Mouse (Mus musculus) midbrain, embryonic 10.5 days (tissue): ENCODE results near the gene Cplane1. TPM values are rescaled to one million over a fixed set of nuclear protein-coding genes. Genes with fewer than 3 reads are reported as not detected.
"Not testable (repeated sequence)": the region's sequence is repeated elsewhere in the genome, so short reads cannot be mapped to it uniquely, and the experiment has no call there.

ENCODE experiments used
- DNase-seq: peaks from one replicate; pipeline ENCODE4 v3.0.0-alpha.2; 2017; ENCODE audit warnings: low spot score
- H3K27ac ChIP-seq: fragments of 300-500 bp; sonication (generic); replicated peaks from 2 replicates; pipeline ENCODE4 v1.5.1; 2016; ENCODE audit warnings: mild to moderate bottlenecking
- H3K27me3 ChIP-seq: fragments of 300-500 bp; sonication (generic); 2 replicates; pipeline ENCODE4 v1.6.1; 2016; ENCODE audit warnings: low read depth, mild to moderate bottlenecking; ENCODE audit not compliant: poor library complexity, severe bottlenecking
- H3K36me3 ChIP-seq: fragments of 300-500 bp; sonication (generic); 2 replicates; pipeline ENCODE4 v1.6.1; 2016; ENCODE audit warnings: mild to moderate bottlenecking, moderate library complexity
- H3K4me1 ChIP-seq: fragments of 300-500 bp; sonication (generic); 2 replicates; pipeline ENCODE4 v1.6.1; 2016
- H3K4me3 ChIP-seq: fragments of 300-500 bp; sonication (generic); 2 replicates; pipeline ENCODE4 v1.5.1; 2016; ENCODE audit warnings: mild to moderate bottlenecking, moderate library complexity
- H3K9me3 ChIP-seq: fragments of 300-500 bp; sonication (generic); replicated peaks from 2 replicates; pipeline ENCODE4 v1.6.1; 2016; ENCODE audit warnings: mild to moderate bottlenecking
- WGBS: fragments of 180-500 bp; shearing (Covaris S2); methylation state at CpG from one replicate; pipeline ENCODE4 v1.1.7; 2016; 5-methylcytosine and 5-hydroxymethylcytosine counted together
- polyA plus RNA-seq: library from polyadenylated mRNA; unstranded; fragments of >200 nt; fragmentation: Nextera tagmentation; extraction: Ambion mirVana; gene quantifications from 2 replicates; pipeline ENCODE4 v1.2.1, GENCODE M21; 2016

The Cplane1 gene
- polyA plus RNA-seq: 8.4 and 9.2 TPM in 2 replicates

DNA sequence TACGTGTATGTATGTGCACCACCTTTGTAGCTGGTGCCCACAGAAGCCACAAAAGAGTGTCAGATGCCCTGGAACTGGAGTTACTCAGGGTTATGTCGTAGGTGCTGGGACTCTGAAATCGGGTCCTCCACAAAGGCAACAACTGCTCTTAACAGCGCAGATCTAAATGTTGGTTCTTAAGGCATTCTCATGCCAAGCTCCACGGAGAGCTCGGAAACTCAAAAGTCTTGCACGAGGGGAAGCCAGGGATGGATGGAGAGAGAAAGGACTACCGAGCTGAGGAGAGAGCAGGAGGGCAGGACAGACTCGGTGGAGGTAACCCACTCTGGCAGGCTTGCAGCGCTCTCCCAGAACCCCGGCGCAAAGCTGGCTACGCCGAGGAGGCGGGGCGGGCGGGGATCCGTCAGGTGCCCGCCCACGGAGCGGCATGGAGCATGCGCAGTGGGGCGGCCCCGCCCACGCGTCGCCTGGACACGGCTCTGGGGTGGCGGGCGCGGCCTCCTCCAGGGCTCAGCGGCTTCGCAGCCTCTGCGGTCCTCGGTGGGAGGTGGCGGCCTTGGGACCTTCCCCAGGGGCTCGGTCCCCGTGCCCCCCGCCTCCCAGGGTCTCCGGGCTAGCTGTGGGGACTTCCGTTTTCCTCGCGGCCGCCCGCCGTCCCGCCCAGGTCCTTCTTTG lies at the start of gene Cplane1:
Gene Cplane1, plus strand, starts transcription at position 516 of the 675 bp plus-strand sequence.
- Histone ChIP-seq H3K36me3 (peaks cover 30% of the 10 kb centered on the region), H3K4me3 (peak within 1 kb of the TSS; percentile 92), H3K9me3 (no peaks in the 10 kb centered on the region), H3K27me3 (no peaks in the 10 kb centered on the region), H3K27ac (peak within 1 kb of the TSS; percentile 97), H3K4me1 (peaks cover 14% of the 10 kb centered on the region)
- under 1% methylated on average over 33 of the region's 47 CpGs for WGBS
- peak; percentile 95 for DNase-seq

DNA sequence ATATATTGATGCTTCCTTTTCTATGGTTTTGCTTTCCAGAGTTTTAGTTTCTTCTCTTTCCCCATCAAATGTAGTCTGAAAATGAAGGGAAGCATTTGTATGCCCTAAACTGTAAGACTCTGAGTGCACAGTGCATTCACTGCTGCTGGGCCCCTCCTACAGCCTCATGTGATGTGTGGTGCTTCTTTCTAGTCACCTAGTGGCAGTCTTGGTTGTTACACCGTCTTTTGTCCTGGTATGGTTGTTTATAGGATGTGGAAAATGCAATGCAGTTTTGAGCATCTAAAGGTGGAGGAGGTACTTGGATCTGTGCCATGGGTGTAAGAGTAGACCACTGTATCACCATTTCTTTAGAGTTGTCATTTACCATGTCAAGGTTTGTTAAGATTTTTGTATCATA lies 39.6 kb upstream of the Cplane1 start:
- Histone ChIP-seq H3K4me3 (no peak overlapping the region), H3K4me1 (no peaks in the 10 kb centered on the region), H3K9me3 (no peaks in the 10 kb centered on the region), H3K27ac (no peak overlapping the region), H3K36me3 (peaks cover 99% of the 10 kb centered on the region), H3K27me3 (no peaks in the 10 kb centered on the region)
- WGBS: 78% methylated on average over 1 of the region's 1 CpGs
- no peak for DNase-seq

DNA sequence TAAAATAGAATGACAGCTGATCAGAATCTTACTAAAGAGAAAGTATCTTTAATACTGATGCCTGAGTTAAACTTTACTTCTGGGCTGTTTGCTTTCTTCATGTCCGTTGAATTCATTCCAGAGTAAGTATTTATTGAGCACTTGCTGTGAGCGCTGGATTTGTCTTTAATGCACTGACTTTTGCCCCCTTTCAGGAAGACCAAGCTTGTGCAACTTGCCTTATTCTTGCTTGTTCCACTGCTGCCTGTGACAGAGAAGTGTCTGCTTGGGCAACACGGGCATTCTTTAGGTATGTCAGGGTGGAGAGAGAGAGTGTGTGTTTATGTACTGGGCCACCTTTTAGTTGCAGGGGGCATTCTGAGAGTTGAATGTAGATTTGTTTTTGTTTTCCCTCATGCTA lies 37.6 kb upstream of the Cplane1 start:
- Histone ChIP-seq H3K27ac (no peak overlapping the region), H3K9me3 (no peaks in the 10 kb centered on the region), H3K4me3 (no peak overlapping the region), H3K36me3 (peaks cover 100% of the 10 kb centered on the region), H3K27me3 (no peaks in the 10 kb centered on the region), H3K4me1 (no peaks in the 10 kb centered on the region)
- 97% methylated on average over 3 of the region's 3 CpGs for WGBS
- DNase-seq: no peak

DNA sequence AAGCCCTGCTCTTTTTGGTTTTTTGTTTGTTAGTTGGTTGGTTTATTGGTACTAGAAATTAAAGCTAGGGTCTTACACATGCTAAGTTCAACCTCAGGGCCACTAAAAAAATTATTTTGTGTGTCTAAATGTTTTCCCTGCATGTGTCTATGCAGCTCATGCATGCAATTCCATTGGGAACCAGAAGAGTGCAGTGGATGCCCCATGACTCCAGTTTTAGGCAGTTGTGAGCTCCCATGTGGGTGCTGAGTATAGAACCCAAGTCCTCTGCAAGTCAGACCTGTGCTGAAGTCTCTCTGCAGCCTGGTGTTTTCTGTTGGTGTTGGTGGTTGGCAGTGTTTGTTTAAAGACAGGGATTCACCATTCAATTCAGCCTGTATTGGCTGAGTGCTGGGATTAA lies 37.1 kb upstream of the Cplane1 start:
- H3K36me3 ChIP-seq: peaks cover 100% of the 10 kb centered on the region
- DNase-seq: no peak
- H3K27me3 ChIP-seq: no peaks in the 10 kb centered on the region
- H3K4me3 ChIP-seq: no peak overlapping the region
- no peaks in the 10 kb centered on the region for H3K9me3 ChIP-seq
- no peaks in the 10 kb centered on the region for H3K4me1 ChIP-seq
- H3K27ac ChIP-seq: no peak overlapping the region

DNA sequence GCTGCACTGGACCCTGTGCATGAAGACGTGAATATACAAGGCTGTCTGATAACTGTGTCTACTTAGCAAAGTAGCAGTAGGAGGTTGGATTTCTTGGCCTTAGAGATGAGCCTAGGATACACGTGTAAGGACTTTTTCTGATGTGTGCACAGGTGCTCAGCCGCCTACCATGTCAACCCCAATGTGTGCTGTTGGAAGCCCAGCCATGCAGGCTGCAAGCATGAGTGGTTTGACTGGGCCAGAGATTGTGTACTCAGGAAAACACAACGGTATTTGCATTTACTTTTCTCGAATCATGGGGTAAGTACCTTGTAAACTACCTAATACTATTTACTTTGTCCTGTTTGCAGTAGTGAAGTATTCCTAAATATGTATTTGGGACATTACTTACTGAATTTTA lies 33.3 kb upstream of the Cplane1 start:
- Histone ChIP-seq H3K27ac (no peak overlapping the region), H3K36me3 (peaks cover 100% of the 10 kb centered on the region), H3K4me1 (no peaks in the 10 kb centered on the region), H3K27me3 (no peaks in the 10 kb centered on the region), H3K9me3 (no peaks in the 10 kb centered on the region), H3K4me3 (no peak overlapping the region)
- WGBS: 96% methylated on average over 5 of the region's 5 CpGs
- DNase-seq: no peak

DNA sequence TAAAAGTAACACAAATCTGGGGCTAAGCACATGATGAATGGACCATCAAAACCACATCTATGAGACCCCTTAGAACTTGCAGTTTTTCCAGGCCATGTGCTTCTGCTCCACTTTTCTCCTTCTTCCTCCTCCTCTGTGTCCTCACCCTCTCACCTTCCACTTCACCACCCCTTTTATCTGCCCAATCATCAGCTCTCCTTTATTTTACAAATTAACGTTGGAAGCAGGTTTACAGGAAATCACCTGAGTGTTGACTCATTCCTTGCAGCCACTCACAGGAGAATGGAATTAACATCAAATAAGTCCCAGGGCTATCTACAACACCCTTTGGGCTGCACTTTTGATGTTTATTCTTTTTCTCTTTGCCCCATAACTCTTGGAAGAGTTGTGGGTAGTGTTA lies 7.1 kb upstream of the Cplane1 start:
- no peak overlapping the region for H3K27ac ChIP-seq
- no peaks in the 10 kb centered on the region for H3K9me3 ChIP-seq
- DNase-seq: no peak
- peaks cover 71% of the 10 kb centered on the region for H3K36me3 ChIP-seq
- H3K27me3 ChIP-seq: no peaks in the 10 kb centered on the region
- 87% methylated on average over 1 of the region's 1 CpGs for WGBS
- no peak overlapping the region for H3K4me3 ChIP-seq
- no peaks in the 10 kb centered on the region for H3K4me1 ChIP-seq

DNA sequence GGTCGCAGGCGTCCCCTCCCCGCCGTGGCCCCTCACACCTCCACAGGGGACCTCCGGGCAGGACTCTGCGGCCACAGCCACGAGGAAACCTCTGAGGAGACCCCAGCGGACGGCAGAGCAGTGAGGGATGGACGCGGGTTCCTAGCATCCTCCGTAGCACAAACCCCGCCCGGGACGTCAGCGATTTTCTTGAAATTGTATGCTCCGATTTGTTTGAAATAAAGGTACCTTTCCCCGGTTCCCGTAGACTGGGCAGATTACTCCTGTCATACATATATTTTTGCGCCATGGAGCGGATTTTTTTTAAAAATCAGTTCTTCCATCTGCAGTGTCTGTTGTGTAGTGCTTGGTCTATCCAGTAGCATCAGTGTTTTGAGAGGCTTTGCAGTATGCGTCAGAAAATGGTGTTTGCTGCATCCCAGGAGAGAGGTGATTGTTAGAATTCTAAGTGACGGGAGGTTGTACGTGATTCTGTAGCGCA lies 400 bp downstream of the Cplane1 start:
- under 1% methylated on average over 25 of the region's 25 CpGs for WGBS
- Histone ChIP-seq H3K27ac (peak overlapping the region; percentile 97), H3K4me3 (peak overlapping the region; percentile 92), H3K36me3 (peaks cover 29% of the 10 kb centered on the region), H3K27me3 (no peaks in the 10 kb centered on the region), H3K4me1 (peaks cover 14% of the 10 kb centered on the region), H3K9me3 (no peaks in the 10 kb centered on the region)
- no peak for DNase-seq

DNA sequence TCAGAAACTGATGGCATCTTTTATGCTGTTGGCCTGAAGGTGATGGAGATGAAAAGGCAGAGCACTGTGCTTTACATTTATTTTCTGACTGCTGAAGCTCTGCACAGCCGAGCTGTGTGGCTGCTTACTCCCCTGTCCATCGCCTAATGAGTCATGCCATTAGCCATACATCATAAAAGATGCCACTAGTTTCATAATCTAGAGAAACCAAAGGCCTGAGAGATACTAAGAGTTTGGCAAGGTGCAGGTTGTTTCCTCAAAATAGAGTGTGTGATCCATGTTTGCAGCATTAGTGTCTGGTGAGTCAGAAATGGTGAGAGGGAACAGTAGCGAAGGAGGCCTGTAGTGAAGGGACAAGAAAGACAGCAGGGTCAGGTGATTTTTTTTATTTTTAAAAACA lies 20.7 kb downstream of the Cplane1 start:
- no peaks in the 10 kb centered on the region for H3K9me3 ChIP-seq
- WGBS: 94% methylated on average over 3 of the region's 3 CpGs
- DNase-seq: no peak
- peaks cover 81% of the 10 kb centered on the region for H3K36me3 ChIP-seq
- H3K27ac ChIP-seq: no peak overlapping the region
- no peaks in the 10 kb centered on the region for H3K4me1 ChIP-seq
- H3K27me3 ChIP-seq: no peaks in the 10 kb centered on the region
- no peak overlapping the region for H3K4me3 ChIP-seq

DNA sequence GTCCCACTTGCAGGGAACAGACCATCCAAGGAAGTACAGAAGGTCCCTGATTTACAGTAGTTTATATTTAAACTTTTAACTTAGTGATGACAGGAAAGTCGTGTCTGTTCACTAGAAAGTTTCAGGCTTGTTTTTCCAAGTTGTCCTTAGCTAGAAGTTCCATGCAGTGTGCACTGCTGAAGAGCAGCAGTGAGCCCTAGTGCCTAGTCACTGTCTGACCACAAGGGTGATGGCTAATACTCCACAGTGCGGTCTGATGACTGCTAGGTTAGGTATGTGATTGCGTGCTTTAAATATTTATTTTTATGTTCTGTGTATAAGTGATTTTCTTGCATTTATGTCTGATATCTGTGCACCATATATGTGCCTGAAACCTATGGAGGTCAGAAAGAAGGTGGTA lies 21.5 kb downstream of the Cplane1 start:
- 92% methylated on average over 3 of the region's 3 CpGs for WGBS

DNA sequence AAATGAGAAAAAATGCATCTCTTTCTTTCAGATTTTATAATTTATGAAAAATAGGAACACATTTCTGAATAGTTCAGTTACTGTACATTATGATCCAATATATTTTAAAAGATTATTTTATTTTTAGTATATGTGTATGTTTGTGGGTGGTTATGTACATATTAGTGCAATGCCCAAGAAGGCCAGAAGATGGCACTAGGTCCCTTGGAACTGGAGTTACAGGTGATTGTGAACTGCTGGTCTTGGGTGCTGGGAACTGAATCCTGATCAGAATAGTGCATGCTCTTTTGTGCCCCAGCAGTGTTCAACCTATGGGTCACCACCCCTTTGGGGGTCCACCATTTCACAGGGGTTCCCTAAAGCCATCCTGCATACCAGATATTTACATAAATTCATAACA lies 31.4 kb downstream of the Cplane1 start:
- Histone ChIP-seq H3K4me1 (no peaks in the 10 kb centered on the region), H3K36me3 (peaks cover 90% of the 10 kb centered on the region), H3K9me3 (peaks cover 3% of the 10 kb centered on the region; the same call in 1 of the 2 replicates), H3K4me3 (no peak overlapping the region), H3K27me3 (no peaks in the 10 kb centered on the region), H3K27ac (no peak overlapping the region)
- DNase-seq: no peak

More for the DNA sequence above, 21.5 kb downstream of the Cplane1 start:
- DNase-seq: no peak
- no peak overlapping the region for H3K27ac ChIP-seq
- no peaks in the 10 kb centered on the region for H3K9me3 ChIP-seq
- no peaks in the 10 kb centered on the region for H3K27me3 ChIP-seq
- H3K4me1 ChIP-seq: no peaks in the 10 kb centered on the region
- H3K36me3 ChIP-seq: peaks cover 87% of the 10 kb centered on the region
- no peak overlapping the region for H3K4me3 ChIP-seq

DNA sequence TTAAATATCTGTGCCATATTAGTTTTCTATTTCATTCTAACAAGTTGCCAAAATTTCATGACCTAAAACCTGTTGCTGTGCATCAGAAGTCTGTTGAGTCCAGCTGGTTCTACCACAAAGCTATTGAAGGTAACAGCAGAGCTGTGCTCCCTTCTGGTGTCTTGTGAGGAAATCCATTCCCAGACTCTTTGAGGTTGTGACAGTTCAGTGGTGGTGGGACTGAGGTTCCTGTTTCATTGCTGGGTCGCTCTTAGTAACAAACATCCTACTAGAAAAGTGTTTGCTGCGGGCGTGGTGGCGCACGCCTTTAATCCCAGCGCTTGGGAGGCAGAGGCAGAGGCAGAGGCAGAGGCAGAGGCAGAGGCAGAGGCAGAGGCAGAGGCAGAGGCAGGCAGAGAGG lies 39.5 kb downstream of the Cplane1 start:
- H3K36me3 ChIP-seq: peaks cover 79% of the 10 kb centered on the region
- no peak overlapping the region for H3K27ac ChIP-seq
- WGBS: 93% methylated on average over 6 of the region's 6 CpGs
- H3K9me3 ChIP-seq: no peaks in the 10 kb centered on the region
- no peak for DNase-seq
- no peak overlapping the region for H3K4me3 ChIP-seq
- H3K27me3 ChIP-seq: no peaks in the 10 kb centered on the region
- H3K4me1 ChIP-seq: no peaks in the 10 kb centered on the region

DNA sequence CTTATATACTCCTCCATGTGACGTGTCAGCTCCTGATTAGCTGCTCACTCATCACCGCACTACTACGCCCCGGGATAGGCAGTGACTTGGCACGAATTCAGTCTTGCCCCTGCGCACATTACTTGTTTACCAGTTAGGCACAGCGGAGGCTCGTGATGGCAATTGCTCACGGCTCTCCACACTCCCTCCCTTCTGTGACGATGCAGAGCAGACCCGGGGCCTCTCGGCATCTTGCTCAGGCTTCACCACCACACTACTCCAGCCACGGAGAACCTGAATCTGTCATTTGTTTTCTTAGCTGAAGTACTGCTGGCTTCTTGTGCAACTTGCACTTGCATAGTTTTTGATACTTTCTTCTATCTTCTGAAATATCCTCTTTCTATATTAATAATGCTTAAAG lies 45.9 kb downstream of the Cplane1 start:
- WGBS: 96% methylated on average over 13 of the region's 13 CpGs
- peaks cover 84% of the 10 kb centered on the region for H3K36me3 ChIP-seq
- H3K4me3 ChIP-seq: no peak overlapping the region
- no peaks in the 10 kb centered on the region for H3K4me1 ChIP-seq
- H3K27me3 ChIP-seq: no peaks in the 10 kb centered on the region
- no peak overlapping the region for H3K27ac ChIP-seq
- no peaks in the 10 kb centered on the region for H3K9me3 ChIP-seq
- DNase-seq: no peak

DNA sequence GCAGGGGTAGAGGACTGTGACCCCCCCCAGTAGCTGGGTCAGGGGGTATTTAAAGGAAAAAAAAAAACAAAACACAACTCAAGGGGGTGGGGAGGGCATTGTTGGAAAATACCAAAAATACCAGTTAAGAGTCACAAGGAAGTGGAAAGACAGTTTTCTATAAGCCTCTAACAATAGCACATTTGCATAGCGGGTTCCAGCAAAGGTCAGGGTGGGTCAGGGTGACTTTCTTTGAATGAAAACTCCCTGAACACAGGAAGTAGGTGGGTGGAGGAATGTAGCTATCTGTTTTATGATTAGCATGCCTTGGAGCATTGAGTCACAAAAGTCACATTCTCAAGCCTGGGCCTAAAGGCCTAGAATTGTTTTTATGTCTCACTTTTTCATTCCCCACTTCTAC lies 65.3 kb downstream of the Cplane1 start:
- H3K27me3 ChIP-seq, H3K27ac ChIP-seq, DNase-seq, H3K4me3 ChIP-seq, H3K4me1 ChIP-seq, H3K9me3 ChIP-seq: not testable (repeated sequence)
- peaks cover 98% of the 10 kb centered on the region for H3K36me3 ChIP-seq
- 91% methylated on average over 1 of the region's 1 CpGs for WGBS

DNA sequence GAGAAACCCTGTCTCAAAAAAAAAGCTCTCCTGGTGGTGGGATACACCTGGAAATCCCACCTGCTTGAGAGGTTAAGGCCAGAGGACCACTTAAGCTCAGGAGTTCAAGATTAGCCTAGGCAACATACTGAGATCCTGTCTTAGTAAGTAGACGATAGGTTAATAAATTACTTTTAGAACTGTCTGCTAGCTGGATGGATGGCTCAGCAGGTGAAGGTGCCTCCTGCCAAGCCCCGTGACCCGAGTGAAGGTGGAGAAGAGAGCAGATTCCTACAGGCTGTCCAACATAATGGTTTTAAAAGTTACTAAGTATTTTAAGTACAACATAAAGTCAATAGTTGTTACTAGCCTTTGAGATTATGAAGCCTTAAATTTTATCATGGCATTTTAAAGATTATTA lies 97.0 kb downstream of the Cplane1 start:
- no peaks in the 10 kb centered on the region for H3K9me3 ChIP-seq
- no peak for DNase-seq
- H3K36me3 ChIP-seq: peaks cover 96% of the 10 kb centered on the region
- no peak overlapping the region for H3K4me3 ChIP-seq
- H3K27ac ChIP-seq: no peak overlapping the region
- no peaks in the 10 kb centered on the region for H3K4me1 ChIP-seq
- WGBS: 97% methylated on average over 3 of the region's 3 CpGs
- no peaks in the 10 kb centered on the region for H3K27me3 ChIP-seq
